Mouse (Mus musculus) frontal cortex, postnatal 14 days (tissue): ENCODE results near the gene Nptn.
"Not testable (repeated sequence)": the region's sequence is repeated elsewhere in the genome, so short reads cannot be mapped to it uniquely, and the experiment has no call there.

Source experiments
- DNase-seq, 2 experiments: peaks; one replicate each; pipeline ENCODE4 v3.0.0; 2022; ENCODE audit warnings: low spot score in 2 of 2

Gene Nptn

DNA sequence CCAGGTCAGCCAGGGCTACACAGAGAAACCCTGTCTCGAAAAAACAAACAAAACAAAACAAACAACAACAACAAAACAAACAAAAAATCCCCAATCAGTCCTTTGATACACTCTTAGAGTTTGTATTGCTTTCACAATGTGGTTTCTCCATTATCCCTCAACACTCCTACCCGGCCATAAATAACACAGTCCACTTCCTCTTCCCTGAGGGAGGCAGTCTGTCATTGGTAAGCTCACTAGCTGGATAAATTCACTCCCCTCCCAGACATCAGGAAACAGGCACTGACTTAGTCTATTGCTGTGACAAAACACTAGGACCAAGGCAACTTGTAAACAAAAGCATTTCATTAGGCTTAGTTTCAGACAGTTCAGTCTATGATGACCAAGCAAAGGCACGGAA lies 21.8 kb upstream of the Nptn start:
- DNase-seq = no peak

DNA sequence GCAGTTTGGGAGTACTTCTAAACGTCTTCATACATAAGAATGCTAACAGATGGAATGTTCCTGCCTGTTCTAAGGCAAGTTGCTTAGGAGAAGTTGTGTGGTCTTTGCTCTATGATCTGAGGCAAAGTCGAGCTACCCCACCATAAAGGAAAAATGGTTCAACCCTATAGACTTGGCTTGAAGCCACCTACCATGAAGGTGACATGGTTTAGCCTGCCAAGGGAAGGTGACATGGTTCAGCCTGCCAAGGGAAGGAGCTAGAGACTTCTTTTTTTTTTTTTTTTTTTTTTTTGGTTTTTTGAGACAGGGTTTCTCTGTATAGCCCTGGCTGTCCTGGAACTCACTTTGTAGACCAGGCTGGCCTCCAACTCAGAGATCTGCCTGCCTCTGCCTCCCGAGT lies 16.1 kb upstream of the Nptn start:
- DNase-seq = not testable (repeated sequence)

DNA sequence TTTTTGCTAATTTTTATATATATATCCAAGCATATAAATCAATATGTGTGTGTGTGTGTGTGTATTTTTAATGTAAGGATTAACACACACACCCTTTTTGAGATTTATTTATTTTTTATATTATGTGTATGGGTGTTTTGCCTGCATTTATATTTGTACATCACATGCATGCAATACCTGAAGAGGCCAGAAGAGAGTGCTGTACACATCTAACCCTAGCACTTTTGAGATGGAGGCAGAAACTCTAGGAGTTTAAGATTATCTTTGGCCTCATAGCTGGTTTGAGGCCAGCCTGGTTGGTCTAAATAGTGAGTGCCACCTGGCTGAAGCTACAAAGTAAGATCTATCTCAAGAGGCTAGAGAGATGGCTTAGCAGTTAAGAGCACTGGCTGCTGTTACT lies 14.4 kb upstream of the Nptn start:
- DNase-seq = no peak

DNA sequence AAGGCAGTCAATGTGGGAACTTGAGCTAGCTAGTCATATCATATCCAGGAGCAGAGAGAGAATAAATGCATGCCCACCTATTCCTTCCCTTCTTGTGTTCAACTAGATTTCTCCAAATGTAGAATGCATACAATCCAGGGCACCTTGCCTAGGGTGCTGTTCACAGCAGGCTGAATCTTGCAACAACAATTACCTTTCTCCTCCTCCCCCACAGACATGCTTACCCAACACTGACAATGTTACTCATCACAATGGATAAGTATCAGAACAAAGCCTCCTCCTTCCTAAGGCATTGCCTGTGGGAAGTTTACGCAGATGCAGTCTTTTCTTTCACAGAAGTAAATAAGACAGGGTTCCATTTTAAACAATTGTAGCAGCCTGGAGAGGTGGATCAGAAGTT lies 11.0 kb upstream of the Nptn start:
- DNase-seq = no peak

DNA sequence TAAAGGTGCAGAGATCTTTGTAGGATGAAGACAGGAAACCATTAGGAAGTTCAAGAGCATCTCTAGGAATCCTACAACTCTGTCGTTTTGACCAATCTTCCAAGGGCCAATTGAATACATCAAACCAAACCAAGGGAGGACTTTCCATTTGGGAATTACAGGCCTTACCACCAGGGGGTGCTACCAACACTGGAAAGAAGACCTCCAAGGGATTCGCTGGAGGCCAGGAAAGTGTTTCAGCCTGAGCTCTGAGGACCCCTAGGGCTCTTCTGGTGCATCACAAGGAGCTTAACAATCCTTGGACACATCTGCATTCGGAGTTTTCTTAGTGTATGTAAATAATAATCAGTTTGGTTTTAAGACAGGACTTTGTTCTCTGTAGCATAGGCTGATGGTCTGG lies 3.4 kb upstream of the Nptn start:
- peak; percentile 63 to 85 for DNase-seq

DNA sequence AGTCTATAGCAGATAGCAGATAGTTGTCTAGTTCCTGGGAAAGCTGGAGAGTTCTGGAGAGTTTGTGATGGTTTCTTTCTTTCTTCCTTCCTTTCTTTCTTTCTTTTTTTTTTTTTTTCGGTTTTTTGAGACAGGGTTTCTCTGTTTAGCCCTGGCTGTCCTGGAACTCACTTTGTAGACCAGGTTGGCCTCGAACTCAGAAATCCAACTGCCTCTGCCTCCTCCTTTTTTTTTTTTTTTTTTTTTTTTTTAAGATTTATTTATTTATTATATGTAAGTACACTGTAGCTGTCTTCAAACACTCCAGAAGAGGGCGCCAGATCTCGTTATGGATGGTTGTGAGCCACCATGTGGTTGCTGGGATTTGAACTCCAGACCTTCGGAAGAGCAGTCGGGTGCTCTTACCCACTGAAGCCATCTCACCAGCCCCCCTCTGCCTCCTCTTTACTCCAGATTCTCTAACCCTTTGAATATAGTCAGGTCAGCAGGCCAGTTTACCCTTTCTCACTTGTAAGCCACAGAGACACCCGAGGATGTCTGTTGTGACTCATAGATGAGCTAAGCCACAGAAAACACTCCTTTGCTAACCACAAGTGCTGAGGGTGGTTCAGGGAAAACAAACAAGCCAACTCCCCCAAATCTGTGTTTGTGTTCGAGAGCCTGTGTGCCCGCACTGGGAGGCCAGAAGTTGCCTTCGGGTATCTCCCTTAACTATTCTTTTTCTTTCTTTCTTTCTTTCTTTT lies 1.4 kb upstream of the Nptn start:
- DNase-seq = not testable (repeated sequence)

DNA sequence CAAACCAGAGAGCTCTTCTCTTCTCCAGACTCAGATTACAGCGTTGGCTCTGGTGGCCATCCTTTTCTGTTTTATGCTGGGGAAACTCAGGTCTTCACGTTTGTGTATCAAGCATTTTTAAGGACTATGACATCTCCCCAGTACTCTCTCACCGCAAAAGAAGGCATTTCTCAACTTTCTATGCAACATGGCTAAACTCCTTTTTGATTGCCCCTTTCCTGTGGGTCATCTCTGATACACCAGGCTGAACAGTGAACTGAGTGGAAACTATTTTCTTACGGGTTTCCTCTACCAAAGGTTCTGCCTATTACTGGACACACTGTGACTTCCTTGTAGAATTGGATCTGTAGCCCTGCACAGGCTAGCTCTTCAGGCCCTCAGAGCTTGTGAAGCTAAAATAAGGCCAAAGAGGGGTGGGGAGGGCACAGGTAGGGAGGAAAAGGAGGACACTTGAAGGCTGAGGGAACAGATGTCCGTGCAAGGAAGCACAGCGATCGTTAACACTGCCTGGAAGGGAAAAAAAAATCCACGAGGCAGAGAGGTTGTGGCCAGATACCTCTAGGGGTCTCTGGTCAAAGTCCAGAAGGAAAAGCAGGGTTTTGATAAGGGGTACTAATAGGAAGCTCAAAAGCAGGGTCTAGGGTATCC lies 633 bp upstream of the Nptn start:
- DNase-seq = no peak

DNA sequence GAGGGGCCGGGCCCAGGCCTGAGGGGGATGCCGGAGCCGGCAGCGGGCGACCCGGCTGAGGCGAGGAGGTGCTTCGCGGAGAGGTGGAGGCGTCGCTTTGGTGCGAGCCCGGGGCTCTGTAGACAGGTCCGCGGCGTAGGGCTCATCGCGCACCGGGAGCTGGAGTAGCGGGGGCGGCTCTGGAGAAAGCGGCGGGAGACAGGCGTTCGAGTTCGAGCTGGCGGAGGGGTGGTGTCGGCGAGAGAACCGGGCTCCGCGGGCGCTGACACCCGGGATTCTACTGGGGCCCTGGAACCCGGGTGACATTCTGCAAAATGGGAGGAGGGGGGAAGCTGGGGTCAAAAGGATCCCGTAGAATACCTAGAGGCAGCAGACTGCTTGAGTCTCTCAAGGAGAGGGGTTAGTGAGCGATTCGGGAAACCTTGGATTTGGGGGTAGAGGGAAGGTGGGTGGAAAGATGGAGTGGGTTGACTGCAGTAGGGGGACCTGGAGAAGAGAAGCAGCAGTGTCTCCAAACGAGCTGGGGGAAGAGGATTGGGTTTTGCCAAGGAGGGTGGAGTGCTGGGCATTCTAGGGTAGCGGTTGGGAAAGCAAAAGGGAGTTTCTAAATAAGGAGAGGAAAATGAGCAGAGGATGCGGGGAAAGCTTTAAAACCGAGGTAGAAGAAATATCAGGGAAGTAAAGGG lies 684 bp downstream of the Nptn start:
- DNase-seq = peak; percentile 41 to 43

DNA sequence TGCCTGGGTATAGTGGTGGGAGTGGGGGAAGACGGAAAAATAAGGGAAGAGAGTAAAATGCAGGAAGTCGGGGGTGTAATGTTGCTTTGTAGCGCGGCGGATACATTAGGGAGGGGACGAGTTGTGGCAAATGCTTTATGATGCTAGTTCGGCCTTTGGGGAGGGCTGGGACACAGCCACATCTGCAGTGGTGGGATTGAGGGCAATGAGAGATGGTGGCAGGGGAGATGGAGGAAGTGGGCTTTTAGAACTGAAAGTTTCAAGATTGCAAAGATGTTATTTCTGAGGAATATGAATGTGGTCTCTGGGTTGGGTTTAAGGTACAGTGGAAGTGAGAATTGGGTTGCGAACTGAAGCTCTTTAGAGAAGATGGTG lies 1.2 kb downstream of the Nptn start:
- no peak for DNase-seq

DNA sequence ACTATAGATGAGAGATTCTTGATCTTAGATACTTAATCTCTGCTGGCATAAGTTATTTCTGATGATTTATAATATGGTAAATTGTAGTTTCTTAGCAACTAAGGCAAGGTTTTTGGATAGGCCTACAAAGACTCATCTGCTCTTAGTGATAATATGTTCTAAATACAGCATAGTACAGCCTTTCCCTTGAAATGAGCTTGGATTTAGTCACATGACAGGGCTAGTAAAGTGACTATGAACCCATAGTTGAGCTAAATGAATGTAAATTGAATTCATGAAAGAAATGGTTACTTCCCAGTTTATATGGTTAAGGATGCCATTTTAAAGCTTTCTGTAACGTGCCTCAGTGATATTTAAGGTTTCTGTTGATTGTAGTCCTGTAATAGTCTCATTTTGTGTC lies 2.3 kb downstream of the Nptn start:
- DNase-seq = no peak

DNA sequence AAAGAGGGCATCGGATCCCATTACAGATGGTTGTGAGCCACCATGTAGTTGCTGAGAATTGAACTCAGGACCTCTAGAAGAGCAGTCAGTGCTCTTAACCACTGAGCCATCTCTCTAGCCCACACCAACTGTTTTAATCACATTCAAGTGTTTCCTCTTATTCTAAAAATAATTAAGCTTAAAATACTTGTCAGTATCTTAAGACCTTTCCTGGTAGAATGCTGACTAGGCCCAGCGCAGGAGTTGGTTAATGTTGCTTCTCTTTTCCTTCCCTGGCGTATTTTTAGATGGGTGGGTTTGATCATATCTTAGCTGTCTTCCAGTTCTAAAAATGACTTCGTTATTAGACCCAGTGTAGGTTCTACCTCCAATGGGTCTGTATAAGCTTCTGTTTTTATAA lies 6.6 kb downstream of the Nptn start:
- DNase-seq = no peak

DNA sequence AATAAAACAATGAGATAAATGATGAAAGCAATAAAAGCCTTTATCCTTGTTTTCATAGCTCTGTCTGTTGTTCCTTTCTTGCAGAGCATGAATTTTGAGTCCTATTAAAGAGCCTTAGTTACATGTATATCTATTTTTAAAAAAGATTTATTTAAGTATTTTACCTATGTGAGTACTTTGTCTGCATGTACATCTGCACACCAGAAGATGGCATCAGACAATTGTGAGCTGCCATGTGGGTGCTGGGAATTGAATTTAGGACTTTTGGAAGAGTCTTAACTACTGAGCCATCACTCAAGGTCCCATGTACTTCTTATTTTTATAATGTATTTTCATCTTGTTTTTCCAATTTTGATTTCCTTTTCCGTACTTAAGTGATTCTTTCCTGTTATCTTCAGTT lies 13.3 kb downstream of the Nptn start:
- DNase-seq = no peak

DNA sequence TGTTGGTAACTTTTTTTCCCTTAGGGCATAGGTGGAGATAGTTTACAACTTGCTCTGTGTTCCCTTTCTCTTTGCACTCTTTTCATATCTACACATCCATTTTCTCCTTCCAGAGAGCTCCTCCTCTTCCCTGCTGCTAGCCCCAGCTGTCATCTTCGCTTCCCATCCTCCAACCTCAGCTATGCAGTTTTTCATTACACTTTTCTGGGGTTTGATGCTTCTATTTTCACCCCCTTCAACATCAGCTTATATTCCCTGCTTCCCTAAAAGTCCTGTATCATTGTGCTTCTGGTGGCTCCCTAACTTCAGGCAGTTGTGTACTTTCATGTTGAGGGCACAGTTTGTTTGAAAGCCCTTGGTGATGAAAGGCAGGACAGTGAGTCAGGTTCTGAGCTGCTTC lies 31.8 kb downstream of the Nptn start:
- DNase-seq = no peak

DNA sequence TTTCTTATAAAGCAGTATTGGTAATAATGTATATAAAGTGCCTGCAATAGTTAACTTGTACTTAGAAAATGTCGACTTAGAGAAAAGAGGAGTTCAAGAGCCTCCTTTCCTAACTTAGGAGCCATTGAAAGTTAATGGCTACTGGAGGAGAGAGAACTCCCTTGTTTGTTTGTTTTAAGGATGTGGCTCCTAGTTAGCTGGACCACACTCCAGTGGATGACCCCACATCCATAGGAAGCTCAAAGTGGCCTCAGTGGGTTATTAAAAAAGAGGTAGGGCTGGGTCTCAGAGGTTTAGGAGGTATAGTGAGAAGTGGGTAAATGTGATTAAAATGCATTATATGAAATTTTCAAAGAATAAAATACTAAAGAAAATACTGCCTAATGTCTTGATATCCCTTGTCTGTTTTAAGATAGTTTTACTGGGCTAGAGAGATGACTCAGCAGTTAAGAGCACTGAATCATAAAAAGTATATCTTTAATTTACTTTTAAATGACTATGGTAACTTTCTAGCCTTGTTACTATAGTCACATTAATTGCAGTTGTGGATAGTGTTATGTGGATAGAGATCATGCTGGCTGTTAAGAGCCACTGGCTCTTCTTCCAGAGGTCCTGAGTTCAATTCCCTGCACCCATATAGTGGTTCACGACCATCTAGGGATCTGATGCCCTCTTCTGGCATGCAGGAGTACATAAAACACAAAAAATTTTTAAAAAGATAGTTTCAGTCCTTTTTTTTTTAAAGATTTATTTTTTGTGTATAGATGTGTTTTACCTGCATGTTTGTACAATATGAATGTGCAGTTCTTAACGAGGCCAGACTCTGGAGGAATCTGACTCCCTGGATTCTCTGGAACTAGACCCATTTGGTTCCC lies 33.3 kb downstream of the Nptn start:
- no peak for DNase-seq

DNA sequence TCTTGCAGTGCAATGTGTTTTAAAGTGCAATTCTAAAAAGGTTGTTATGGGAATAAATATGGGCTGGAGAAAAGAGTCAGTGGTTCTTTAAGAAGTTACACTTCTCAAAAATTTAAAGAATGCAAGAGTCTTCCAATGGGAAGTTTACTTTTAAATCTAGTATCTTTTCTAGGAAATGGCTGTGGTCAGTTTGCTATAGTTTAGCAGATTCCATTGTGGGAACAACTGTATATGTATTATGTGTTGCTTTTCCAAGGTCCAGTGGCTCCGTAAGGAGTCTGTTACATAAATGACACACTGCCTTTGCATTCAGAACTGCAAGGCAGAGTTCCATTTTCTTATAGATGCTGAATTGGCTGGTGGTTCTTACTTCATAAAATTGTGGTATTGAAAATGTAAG lies 41.0 kb downstream of the Nptn start:
- no peak for DNase-seq

DNA sequence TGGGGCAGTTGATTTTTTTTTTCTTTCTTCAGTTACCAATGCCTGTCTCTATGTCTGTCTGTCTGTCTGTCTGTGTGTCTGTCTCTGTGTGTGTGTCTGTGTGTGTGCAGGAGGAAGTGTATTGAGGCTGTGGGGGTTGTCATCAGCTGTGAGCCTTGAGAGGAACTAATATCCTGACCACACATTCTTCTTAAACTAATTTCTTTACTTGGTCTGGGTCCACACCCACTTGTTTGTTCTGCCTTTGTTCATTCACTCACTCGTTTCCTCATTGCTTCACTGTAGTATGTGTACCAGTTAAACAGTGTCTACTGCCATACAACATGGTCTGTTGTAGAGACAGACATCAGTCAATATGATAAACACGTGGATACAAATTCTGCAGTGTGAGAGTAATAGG lies 45.2 kb downstream of the Nptn start:
- no peak for DNase-seq

DNA sequence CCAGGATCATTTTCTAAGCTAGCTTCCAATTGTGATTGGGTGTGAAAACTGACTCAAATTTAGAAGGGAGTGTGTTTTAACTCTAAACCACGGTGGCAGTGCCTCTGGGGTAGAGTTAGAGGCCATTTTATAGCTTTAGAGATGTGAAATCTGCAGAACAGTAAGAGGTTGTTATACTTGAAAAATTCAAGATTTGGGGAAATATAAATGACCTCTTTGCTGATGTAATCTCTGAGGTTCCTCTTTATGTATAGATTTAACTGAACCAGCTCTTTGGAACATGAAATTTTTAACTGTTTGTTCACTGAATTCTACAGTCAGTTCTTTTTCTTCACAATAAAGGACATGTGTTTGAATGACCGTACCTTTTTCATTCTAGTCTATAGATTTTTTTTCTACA lies 48.4 kb downstream of the Nptn start:
- no peak for DNase-seq

DNA sequence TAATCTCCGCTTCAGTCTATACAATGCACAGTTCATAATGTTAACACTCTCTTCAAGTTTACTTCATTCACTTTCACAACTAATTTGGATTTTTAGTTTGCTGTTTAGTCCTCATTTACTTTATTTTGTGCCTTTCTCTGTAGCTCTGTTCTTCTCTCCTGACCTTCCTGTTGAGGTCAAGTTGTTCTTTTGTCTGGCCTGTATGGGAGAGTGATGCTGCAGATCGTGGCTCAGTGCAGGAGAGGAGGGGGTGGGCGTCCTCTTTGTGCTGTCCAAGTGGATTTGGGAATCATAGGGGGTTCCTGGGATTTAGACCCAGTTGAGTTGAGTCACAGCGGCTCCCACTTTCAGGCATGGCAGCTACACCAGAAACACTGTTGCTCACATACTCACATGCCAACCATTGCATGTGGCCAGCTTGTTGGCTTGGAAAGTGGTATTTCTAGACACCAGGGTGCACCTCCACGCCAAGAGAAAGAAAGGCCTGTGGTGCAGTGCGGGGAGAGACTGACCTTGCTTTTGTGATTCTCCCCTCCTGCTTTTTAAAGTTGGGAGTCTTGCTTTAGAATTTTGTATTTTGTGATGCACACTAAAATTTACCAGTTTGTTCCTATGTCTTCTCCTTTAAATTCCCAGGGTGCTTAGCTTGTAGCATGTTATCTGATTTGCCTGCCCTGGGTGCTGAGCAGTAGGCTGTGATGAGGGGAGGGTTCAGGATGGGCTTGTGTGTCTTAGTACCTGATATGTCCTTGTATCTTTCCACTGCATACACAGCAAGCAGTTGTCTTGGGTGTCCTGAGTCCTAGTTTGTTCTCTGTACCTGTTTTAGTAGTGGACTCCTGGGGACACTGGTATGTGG lies 66.6 kb downstream of the Nptn start:
- DNase-seq = no peak

DNA sequence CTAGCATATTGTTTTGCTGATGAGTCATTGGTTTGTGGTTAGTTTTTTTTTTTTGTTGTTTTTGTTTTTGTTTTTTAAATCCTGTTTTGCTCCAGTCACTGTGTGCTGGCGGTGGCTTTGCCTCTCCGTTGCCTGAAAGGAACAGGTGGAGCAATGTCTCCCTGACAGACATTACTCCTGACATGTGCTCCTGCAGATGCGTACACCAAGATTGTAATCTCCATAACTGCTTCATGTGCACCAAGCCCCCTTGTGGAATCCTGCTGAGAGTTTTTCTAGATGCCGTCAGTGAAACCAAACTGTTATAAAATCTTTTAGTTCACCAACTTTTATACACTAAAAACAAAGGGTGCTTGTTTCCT lies 67.2 kb downstream of the Nptn start:
- DNase-seq = no peak

DNA sequence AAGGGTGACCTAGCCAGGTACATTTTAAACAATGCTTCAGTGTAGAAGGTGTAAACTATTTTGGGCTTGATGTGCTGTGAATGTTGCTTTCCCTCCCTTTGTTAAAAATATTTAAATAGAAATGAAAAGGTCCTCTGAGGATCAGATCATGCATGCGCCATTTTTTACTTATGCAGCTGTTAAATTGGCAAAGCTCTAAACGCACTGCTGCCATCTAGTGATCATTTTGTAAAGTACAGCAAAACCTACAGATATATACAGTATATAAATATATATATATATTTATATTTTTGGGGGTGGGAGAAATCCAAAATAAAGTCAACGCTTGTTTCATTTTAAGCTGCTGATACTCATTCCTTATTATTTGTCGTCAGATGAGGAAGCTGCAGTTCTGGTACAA lies 70.0 kb downstream of the Nptn start:
- no peak for DNase-seq

DNA sequence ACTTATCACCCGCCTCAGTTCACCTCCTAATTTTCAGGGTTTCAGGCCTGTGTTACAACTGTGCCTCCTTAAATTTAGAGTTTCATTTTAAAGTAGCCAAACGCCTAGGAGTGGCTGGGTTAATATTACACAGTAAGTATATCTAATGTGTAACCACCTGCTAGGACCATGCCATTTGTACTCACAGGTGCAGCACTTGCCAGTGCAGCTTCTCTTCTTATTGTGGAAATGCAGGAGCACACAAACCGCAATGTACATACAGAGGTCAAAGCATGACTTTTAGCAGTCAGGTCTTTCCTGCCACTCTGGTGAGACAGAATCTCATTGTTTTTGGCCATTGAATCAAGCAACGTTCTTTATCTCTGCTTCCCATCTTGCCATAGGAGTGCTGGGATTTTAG lies 72.5 kb downstream of the Nptn start:
- no peak for DNase-seq
